ENCODE assay signal across 8 mouse cellular contexts in the genomic region with DNA sequence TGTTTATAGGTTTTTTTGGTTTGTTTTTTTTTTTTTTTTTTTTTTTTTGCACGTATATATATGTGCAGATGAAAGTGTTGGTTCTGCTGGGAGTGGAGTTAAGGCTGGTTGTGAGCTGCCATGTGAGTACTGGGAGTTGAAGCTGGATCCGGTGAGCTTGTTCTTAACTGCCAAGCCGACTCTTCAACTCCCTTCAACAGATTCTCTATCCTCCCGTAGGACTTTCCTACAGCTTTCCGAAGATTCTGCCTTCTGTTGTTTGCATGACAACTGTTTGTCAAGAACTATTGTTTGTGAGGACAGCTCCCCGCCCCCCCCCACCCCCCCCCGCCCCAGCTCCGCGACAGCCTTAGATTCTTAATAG. TPM values are rescaled to one million over a fixed set of nuclear protein-coding genes. Genes with fewer than 3 reads are reported as not detected.
DNase-seq lines count a peak whose midpoint lies in the region; ATAC-seq and TF ChIP-seq lines count a peak whose summit lies in the region.

No protein-coding gene starts in this region.

- no peak overlapping the region for H3K27ac ChIP-seq in testis, adult 2 months (ENCODE audit: control insufficient read depth, insufficient read depth, low read depth, low read length)
- no peak overlapping the region for H3K27ac ChIP-seq in limb, embryonic 12.5 days
- H3K27ac ChIP-seq in stomach, embryonic 16.5 days (ENCODE audit: low read length) = no peak overlapping the region

- no peak for TF ChIP-seq CTCF in testis, adult 2 months (IDR thresholded peaks at IDR 0.05; ENCODE audit: control insufficient read depth, insufficient read depth, insufficient replicate concordance, low read depth, low read length)

- no peak for ATAC-seq in limb, embryonic 12.5 days (ENCODE audit: insufficient number of reproducible peaks, insufficient read depth, low FRiP score, low TSS enrichment, low read depth)
- no peak for ATAC-seq in stomach, embryonic 16.5 days (ENCODE audit: insufficient read depth, low FRiP score)

- peak overlapping the region; percentile 83 for H3K4me3 ChIP-seq in testis, adult 2 months (ENCODE audit: control insufficient read depth, low read depth, low read length)
- peak overlapping the region; percentile 89 for H3K4me3 ChIP-seq in limb, embryonic 12.5 days (replicated peaks)
- H3K4me3 ChIP-seq in stomach, embryonic 16.5 days (replicated peaks; ENCODE audit: low read length) = peak overlapping the region; percentile 92

- 3% methylated on average over 9 of the region's 9 CpGs for WGBS in limb, embryonic 12.5 days
- WGBS in stomach, embryonic 16.5 days = under 1% methylated on average over 9 of the region's 9 CpGs

- peak overlapping the region; percentile 80 for H3K4me2 ChIP-seq in limb, embryonic 12.5 days
- H3K4me2 ChIP-seq in stomach, embryonic 16.5 days (ENCODE audit: low read depth, low read length) = peak overlapping the region; percentile 79

- H3K4me1 ChIP-seq in testis, adult 2 months (ENCODE audit: control insufficient read depth, insufficient read depth, low read length) = peaks cover 3% of the 10 kb centered on the region
- H3K4me1 ChIP-seq in limb, embryonic 12.5 days (replicated peaks) = peaks cover 24% of the 10 kb centered on the region
- peaks cover 13% of the 10 kb centered on the region for H3K4me1 ChIP-seq in stomach, embryonic 16.5 days (ENCODE audit: control insufficient read depth, insufficient read depth, low read length)

- TF ChIP-seq POLR2A in testis, adult 2 months (IDR thresholded peaks at IDR 0.05; ENCODE audit: control insufficient read depth, low read depth, low read length) = no peak

- H3K36me3 ChIP-seq in testis, adult 2 months (ENCODE audit: control insufficient read depth, insufficient read depth, low read length) = no peaks in the 10 kb centered on the region
- peaks cover 6% of the 10 kb centered on the region; the same call in 1 of the 2 replicates for H3K36me3 ChIP-seq in limb, embryonic 12.5 days
- no peaks in the 10 kb centered on the region for H3K36me3 ChIP-seq in stomach, embryonic 16.5 days (ENCODE audit: control insufficient read depth, insufficient read depth, low read length)

- DNase-seq in cerebellum, adult 11-12 months = peak; percentile 13
- DNase-seq in cerebellum, adult 11 months = no peak
- DNase-seq in testis, postnatal 14 days (ENCODE audit: low spot score) = no peak
- no peak for DNase-seq in urinary bladder, postnatal 36 days (ENCODE audit: low spot score in 2 of 2)
- DNase-seq in adrenal gland, postnatal 25 days = no peak

- 0 out of 2 replicates have a peak overlapping the region, but pooled peaks have one; percentile 40 for H3K9ac ChIP-seq in limb, embryonic 12.5 days (replicated peaks)
- peak overlapping the region; percentile 63 for H3K9ac ChIP-seq in stomach, embryonic 16.5 days (ENCODE audit: low read length)

- H3K27me3 ChIP-seq in testis, adult 2 months (ENCODE audit: control insufficient read depth, insufficient read depth, low read length) = no peaks in the 10 kb centered on the region
- no peaks in the 10 kb centered on the region for H3K27me3 ChIP-seq in limb, embryonic 12.5 days
- H3K27me3 ChIP-seq in stomach, embryonic 16.5 days (ENCODE audit: control insufficient read depth, insufficient read depth, low read length) = no peaks in the 10 kb centered on the region

- H3K9me3 ChIP-seq in limb, embryonic 12.5 days = no peaks in the 10 kb centered on the region
- H3K9me3 ChIP-seq in stomach, embryonic 16.5 days (replicated peaks; ENCODE audit: control insufficient read depth, low read length) = no peaks in the 10 kb centered on the region

RNA-seq across cellular contexts. Expression of a gene that starts 0.4 kb away (rescaled TPM):
- polyA plus RNA-seq in testis, adult 2 months (2012; rRNA removed) = 139 and 179 TPM in 2 replicates
- 167 and 172 TPM in 2 replicates for polyA plus RNA-seq in limb, embryonic 12.5 days (2016; fragmentation: Nextera tagmentation; extraction: Ambion mirVana)
- 151 and 152 TPM in 2 replicates for polyA plus RNA-seq in stomach, embryonic 16.5 days (2015; fragmentation: Nextera tagmentation; extraction: Ambion mirVana)
- total RNA-seq in adrenal gland, postnatal 25 days (2021) = 105 and 106 TPM in 2 replicates
